Mouse (Mus musculus): ENCODE data around the gene Ksr1. TPM values are rescaled to one million over a fixed set of nuclear protein-coding genes. Genes with fewer than 3 reads are reported as not detected.
A peak's percentile ranks its signal among the peaks of the same experiment; 100 is the strongest.
"Not testable (repeated sequence)": the region's sequence is repeated elsewhere in the genome, so short reads cannot be mapped to it uniquely, and the experiment has no call there.

The Ksr1 gene
- total RNA-seq, 2 experiments from 2014 or later: 213 to 230 TPM

GRCm38 (mm10) chr11:78989206-78989605, 157.0 kb downstream of the Ksr1 start:
- not testable (repeated sequence) for DNase-seq (ENCODE audit: low spot score in 2 of 2)

- DNase-seq (ENCODE audit: low spot score in 2 of 2): no peak
Measured at GRCm38 (mm10) chr11:78986311-78987002, 159.8 kb downstream of the Ksr1 start.

- DNase-seq (ENCODE audit: low spot score in 2 of 2): no peak
Measured at GRCm38 (mm10) chr11:78985505-78985904, 160.7 kb downstream of the Ksr1 start.

GRCm38 (mm10) chr11:78984483-78985177, 161.6 kb downstream of the Ksr1 start, which contains the start of gene Lgals9:
TSS of gene Lgals9 (minus strand) at chr11:78984946.
- no peak for DNase-seq (ENCODE audit: low spot score in 2 of 2)

GRCm38 (mm10) chr11:78983539-78983938, 162.7 kb downstream of the Ksr1 start:
- DNase-seq (ENCODE audit: low spot score in 2 of 2): no peak

DNA sequence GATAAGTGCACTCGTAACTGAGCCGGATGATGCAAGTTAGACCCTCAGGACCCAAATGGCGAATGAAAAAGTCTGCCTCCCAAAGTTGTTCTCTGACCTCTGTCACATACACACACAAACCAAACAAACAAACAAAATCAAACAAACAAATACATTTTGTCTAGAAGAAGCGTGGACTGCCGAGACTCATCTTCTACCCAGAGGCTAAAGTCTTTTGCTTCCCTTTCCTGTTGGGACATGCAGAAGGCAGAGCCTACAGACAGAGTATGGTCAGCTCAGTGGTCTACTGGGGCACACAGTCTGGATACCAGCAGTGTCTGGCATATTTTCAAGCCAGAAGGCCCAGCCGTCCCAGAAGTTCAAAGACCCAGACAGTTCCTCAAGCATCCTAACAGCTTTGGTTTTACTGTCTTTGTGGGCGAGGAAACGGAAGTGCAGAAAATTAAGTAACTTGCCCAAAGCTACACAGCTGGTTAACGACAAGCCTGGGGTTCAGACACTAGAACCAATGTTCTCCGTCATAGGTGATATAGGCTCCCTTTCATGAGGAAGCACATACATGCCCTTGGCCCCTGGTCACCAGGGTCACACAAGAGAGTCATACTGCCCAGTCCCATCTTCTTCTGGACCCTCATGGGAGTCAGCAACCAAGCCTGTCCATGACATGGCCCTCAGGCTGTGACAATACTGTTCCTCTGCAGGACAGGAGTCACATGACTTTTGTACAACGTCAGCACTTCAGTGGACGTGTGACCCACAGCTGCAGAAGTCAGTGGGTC, 163.5 kb downstream of the Ksr1 start:
- no peak for DNase-seq (ENCODE audit: low spot score in 2 of 2)

GRCm38 (mm10) chr11:78982042-78982441, 164.2 kb downstream of the Ksr1 start:
- DNase-seq (ENCODE audit: low spot score in 2 of 2): no peak

DNA sequence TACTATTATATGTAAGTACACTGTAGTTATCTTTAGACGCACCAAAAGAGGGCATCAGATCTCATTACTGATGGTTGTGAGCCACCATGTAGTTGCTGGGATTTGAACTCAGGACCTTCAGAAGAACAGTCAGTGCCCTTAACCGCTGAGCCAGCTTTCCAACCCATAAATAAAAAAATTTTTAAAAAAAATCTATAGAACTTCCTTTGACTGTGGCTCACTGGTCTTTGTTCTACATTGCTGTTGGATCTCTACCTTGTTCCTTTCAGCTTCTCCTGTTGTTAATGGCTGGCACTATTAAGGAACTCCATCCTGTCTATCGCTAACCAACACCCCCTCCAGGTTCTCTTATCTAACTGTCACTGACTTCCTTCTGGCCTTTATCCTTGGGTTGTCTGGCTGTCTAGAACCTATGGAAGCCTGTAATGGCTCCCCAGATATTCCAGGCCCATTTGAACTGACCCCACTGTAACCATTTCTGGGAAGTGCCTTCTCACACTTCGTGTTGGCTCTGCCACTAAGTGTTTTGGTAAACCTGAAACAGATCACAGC, 166.0 kb downstream of the Ksr1 start:
- no peak for DNase-seq (ENCODE audit: low spot score in 2 of 2)

DNA sequence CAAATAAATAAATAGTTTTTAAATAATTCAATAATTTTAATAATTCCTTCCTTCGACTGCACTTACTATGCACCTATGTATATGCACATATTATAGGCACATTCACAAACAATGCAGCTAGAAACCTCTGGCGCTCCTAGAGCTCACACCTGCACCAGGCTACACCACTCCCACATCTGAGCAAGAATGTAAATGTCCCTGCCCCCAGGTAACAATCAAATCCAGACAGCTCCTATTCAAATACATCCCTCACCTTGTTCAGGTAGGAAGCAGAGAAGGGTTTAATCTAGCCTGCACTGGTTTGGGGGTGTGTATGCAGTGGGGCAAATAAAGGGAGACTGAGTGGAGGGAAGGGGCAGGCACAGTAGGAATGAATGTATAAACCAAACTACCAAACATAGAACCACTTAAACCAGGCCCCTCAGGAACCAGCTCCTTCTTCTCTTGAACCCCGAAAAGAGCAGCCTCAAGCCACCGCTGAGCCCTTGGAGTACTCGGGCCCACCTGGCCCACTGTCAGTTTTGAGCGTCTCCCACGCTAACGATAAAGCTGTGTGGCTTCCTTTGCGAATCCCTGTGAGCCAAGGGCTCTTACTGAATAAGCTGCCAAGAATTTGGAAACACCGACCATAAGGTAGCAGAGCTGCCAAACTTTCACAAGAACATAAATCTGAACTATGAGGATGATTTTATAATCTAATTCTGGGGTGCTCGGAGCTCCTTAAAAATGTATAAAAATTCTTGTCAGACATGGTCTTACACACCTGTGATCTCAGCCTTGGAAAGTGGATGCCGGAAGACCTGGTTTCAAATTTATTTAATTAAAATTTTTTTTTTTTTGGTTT, 167.8 kb downstream of the Ksr1 start:
- peak in 1 of 2 experiments; percentile 23 for DNase-seq (ENCODE audit: low spot score in 2 of 2)

- no peak for DNase-seq (ENCODE audit: low spot score in 2 of 2)
Measured at GRCm38 (mm10) chr11:78976731-78977510, 169.3 kb downstream of the Ksr1 start.

- DNase-seq (ENCODE audit: low spot score in 2 of 2): peak; percentile 41 to 71
Measured at GRCm38 (mm10) chr11:78973381-78974150, 172.6 kb downstream of the Ksr1 start.

DNA sequence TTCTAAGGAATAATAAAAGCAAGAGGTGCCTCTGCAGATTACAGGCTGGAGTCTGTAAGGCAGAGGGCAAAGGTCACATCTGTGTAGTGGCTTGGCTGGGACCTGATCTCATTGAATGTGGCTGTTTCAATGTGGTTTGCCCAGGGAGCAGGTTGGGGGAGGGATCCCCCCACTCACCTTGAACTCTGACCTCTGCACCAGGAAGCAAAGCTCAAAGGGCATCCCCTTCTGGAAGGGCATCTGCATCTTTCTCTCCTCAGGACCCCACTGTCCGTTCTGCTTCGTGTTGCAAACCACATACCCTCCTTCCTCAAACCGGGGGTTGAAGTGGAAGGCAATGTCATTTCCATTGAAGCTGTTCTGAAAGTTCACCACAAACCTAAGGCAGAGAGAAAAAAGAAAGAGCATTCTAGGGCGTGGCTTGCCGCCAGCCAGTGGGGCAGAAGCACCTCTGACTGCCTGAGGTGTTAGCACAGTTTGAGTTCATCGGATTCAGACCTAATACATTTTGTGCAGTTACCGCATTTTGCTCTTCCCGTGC, 173.3 kb downstream of the Ksr1 start:
- DNase-seq (ENCODE audit: low spot score in 2 of 2): no peak

DNA sequence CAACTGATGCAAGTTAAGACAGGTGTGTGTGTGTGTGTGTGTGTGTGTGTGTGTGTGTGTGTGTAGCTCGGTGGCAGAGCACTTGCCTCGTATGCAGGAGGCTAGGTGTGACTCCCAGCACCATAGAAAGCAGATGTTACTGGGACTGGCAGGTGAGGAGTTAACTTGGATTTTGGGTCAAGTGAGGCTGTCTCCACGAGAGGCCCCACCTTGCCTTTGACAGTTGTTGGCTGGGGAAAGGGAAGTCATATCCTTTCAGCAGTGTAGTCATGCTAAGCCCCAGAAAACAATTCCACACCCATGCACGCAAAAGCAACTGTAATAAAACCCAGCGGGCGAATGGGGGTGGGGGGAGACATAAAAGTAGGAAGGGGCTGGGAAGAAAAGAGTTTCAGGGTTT, 173.9 kb downstream of the Ksr1 start:
- DNase-seq (ENCODE audit: low spot score in 2 of 2): no peak

DNA sequence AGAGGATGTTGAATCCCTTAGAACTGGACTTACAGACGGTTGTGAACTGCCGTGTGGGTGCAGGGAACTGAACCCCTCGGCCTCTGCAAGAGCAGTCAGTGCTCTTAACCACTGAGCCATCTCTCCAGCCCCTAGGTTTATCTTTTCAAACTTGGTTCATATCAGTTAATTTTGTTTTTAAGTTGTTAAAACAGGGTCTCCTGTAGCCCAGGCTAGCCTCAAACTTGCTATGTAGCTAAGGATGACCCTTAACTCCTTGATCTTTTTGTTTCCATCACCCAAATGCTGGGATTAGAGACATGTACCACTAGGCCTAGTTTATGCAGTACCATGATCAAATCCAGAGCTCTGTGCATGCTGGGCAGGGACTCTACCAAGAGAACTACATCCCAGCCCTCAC, 174.5 kb downstream of the Ksr1 start:
- DNase-seq (ENCODE audit: low spot score in 2 of 2): no peak

DNA sequence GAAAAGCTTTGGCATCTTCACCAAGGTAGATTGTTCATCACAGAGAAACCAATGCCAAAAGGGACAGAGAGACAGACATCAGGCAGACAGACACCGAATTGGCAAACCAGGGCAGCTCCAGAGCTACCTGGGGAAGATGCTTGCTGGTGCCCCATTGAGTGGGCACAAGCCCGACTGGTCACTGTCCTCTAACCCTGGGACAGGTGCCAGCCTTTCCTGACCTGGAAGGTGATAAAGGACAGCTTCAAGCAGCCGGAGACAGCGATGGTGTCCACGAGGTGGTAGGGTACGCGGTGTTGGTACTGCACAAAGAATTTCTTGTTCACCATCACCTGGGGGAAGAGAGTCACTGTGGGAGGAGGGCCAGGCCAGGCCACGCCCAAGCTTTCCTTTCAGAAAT, 175.1 kb downstream of the Ksr1 start:
- no peak for DNase-seq (ENCODE audit: low spot score in 2 of 2)

- DNase-seq (ENCODE audit: low spot score in 2 of 2): no peak
Measured at GRCm38 (mm10) chr11:78968121-78968520, 178.1 kb downstream of the Ksr1 start.

- DNase-seq (ENCODE audit: low spot score in 2 of 2): peak; percentile 17 to 71
Measured at GRCm38 (mm10) chr11:78967371-78967770, 178.8 kb downstream of the Ksr1 start.
